Comparison of ENCODE assay signal across 7 mouse cellular contexts in genomic region chr1:64088604-64089320, GRCm38 (mm10). TPM values are rescaled to one million over a fixed set of nuclear protein-coding genes. Genes with fewer than 3 reads are reported as not detected.
DNase-seq lines count a peak whose midpoint lies in the region; ATAC-seq lines count a peak whose summit lies in the region.

No protein-coding gene starts in this region.

- H3K4me1 ChIP-seq in embryonic facial prominence, embryonic 11.5 days (ENCODE audit: control insufficient read depth, insufficient read depth, low read length) = peaks cover 2% of the 10 kb centered on the region; the same call in 1 of the 2 replicates
- peaks cover 60% of the 10 kb centered on the region for H3K4me1 ChIP-seq in hindbrain, embryonic 14.5 days (replicated peaks; ENCODE audit: control insufficient read depth, insufficient read depth, low read length)
- peaks cover 16% of the 10 kb centered on the region for H3K4me1 ChIP-seq in stomach, embryonic 16.5 days (ENCODE audit: control insufficient read depth, insufficient read depth, low read length)

- H3K9ac ChIP-seq in embryonic facial prominence, embryonic 11.5 days (replicated peaks; ENCODE audit: low read length) = no peak overlapping the region
- no peak overlapping the region for H3K9ac ChIP-seq in hindbrain, embryonic 14.5 days
- no peak overlapping the region for H3K9ac ChIP-seq in stomach, embryonic 16.5 days (ENCODE audit: low read length)

- no peaks in the 10 kb centered on the region for H3K27me3 ChIP-seq in embryonic facial prominence, embryonic 11.5 days (ENCODE audit: control insufficient read depth, insufficient read depth, low read length)
- no peaks in the 10 kb centered on the region for H3K27me3 ChIP-seq in hindbrain, embryonic 14.5 days (ENCODE audit: control insufficient read depth, insufficient read depth, low read length)
- H3K27me3 ChIP-seq in stomach, embryonic 16.5 days (ENCODE audit: control insufficient read depth, insufficient read depth, low read length) = no peaks in the 10 kb centered on the region

- no peak overlapping the region for H3K4me2 ChIP-seq in embryonic facial prominence, embryonic 11.5 days (ENCODE audit: low read depth, low read length)
- peak overlapping the region; percentile 25 for H3K4me2 ChIP-seq in hindbrain, embryonic 14.5 days (replicated peaks)
- peak overlapping the region; percentile 31; the same call in 1 of the 2 replicates for H3K4me2 ChIP-seq in stomach, embryonic 16.5 days (ENCODE audit: low read depth, low read length)

- no peaks in the 10 kb centered on the region for H3K36me3 ChIP-seq in embryonic facial prominence, embryonic 11.5 days (replicated peaks; ENCODE audit: control insufficient read depth, insufficient read depth, low read depth, low read length)
- H3K36me3 ChIP-seq in hindbrain, embryonic 14.5 days (replicated peaks; ENCODE audit: control insufficient read depth, insufficient read depth) = peaks cover 7% of the 10 kb centered on the region; the same call in 1 of the 2 replicates
- no peaks in the 10 kb centered on the region for H3K36me3 ChIP-seq in stomach, embryonic 16.5 days (ENCODE audit: control insufficient read depth, insufficient read depth, low read length)

- WGBS in embryonic facial prominence, embryonic 11.5 days = 69% methylated on average over 12 of the region's 12 CpGs
- 56% methylated on average over 12 of the region's 12 CpGs for WGBS in hindbrain, embryonic 14.5 days
- WGBS in stomach, embryonic 16.5 days = 54% methylated on average over 12 of the region's 12 CpGs

- ATAC-seq in embryonic facial prominence, embryonic 11.5 days (replicated peaks; ENCODE audit: insufficient number of reproducible peaks, low FRiP score, low TSS enrichment, low read depth) = peak; percentile 49; the same call in 1 of the 2 replicates
- peak; percentile 41; the same call in 1 of the 2 replicates for ATAC-seq in hindbrain, embryonic 14.5 days (ENCODE audit: low FRiP score)
- ATAC-seq in stomach, embryonic 16.5 days (ENCODE audit: insufficient read depth, low FRiP score) = no peak

- peak; percentile 46 for DNase-seq in ZHBTc4 (ENCODE audit: low read depth, low spot score)
- DNase-seq in embryonic facial prominence, embryonic 11.5 days (ENCODE audit: low spot score) = no peak
- DNase-seq in hindbrain, embryonic 14.5 days (ENCODE audit: low spot score) = no peak
- peak; percentile 45 for DNase-seq in lung, postnatal 25 days (ENCODE audit: low spot score)
- no peak for DNase-seq in gastrocnemius, adult 18-20 months (ENCODE audit: low spot score)
- no peak for DNase-seq in urinary bladder, adult 2 months (ENCODE audit: low spot score)

- H3K4me3 ChIP-seq in embryonic facial prominence, embryonic 11.5 days (ENCODE audit: low read depth, low read length) = no peak overlapping the region
- no peak overlapping the region for H3K4me3 ChIP-seq in hindbrain, embryonic 14.5 days (replicated peaks; ENCODE audit: low read length)
- no peak overlapping the region for H3K4me3 ChIP-seq in stomach, embryonic 16.5 days (replicated peaks; ENCODE audit: low read length)

- no peaks in the 10 kb centered on the region for H3K9me3 ChIP-seq in embryonic facial prominence, embryonic 11.5 days (replicated peaks; ENCODE audit: control insufficient read depth, low read length)
- no peaks in the 10 kb centered on the region for H3K9me3 ChIP-seq in hindbrain, embryonic 14.5 days (ENCODE audit: control insufficient read depth, low read length)
- H3K9me3 ChIP-seq in stomach, embryonic 16.5 days (replicated peaks; ENCODE audit: control insufficient read depth, low read length) = no peaks in the 10 kb centered on the region

- H3K27ac ChIP-seq in embryonic facial prominence, embryonic 11.5 days (replicated peaks; ENCODE audit: low read depth, low read length) = no peak overlapping the region; the same call in 1 of the 2 replicates
- H3K27ac ChIP-seq in hindbrain, embryonic 14.5 days = peak overlapping the region; percentile 63; the same call in 1 of the 2 replicates
- peak overlapping the region; percentile 58; the same call in 1 of the 2 replicates for H3K27ac ChIP-seq in stomach, embryonic 16.5 days (ENCODE audit: low read length)

RNA-seq across cellular contexts. Expression of gene Klf7, which starts 33.3 kb away (rescaled TPM):
- 15.6 and 16.3 TPM in 2 replicates for polyA plus RNA-seq in embryonic facial prominence, embryonic 11.5 days (2014; fragmentation: Nextera tagmentation; extraction: Ambion mirVana)
- 80.1 and 86.6 TPM in 2 replicates for polyA plus RNA-seq in hindbrain, embryonic 14.5 days (2014; fragmentation: Nextera tagmentation; extraction: Ambion mirVana)
- 22.9 and 25.4 TPM in 2 replicates for polyA plus RNA-seq in stomach, embryonic 16.5 days (2015; fragmentation: Nextera tagmentation; extraction: Ambion mirVana)
- total RNA-seq in gastrocnemius, adult 18-20 months (2021) = 1 to 10 TPM; 5.8 to 8.1 TPM
- 16.0 and 21.5 TPM in 2 replicates for polyA plus RNA-seq in urinary bladder, adult 2 months (2012; rRNA removed)

Comparison
In these comparisons a context has a peak if more than half of its experiments do, and no peak if none do; other contexts are left out.
1. DNase-seq: peak in ZHBTc4 (single experiment) and lung, postnatal 25 days (single experiment); none in embryonic facial prominence, embryonic 11.5 days (single experiment), hindbrain, embryonic 14.5 days (single experiment), gastrocnemius, adult 18-20 months (single experiment) and urinary bladder, adult 2 months (single experiment).